Mouse (Mus musculus): Measurements from ENCODE around the gene Cdhr3.

The Cdhr3 gene

DNA sequence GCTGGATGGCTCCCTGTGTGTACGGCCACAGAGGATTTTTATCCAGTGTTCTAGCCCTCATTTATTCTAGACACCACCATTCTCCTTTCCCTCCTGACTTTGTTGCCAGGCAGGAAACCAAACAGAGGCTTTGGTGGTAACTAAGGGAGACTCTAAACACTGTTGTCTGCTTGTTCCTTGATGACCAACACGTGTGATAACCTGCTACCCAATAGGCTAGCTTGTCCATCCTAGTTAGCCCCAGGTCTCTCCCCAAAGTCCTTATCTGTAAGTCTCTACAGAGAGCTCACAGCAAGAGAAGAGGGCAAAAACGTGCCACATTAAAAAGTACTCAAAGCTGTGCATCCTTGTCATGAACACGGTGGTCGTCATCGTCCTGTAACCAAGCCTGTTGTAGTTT lies at the start of gene Cdhr3:
TSS of gene Cdhr3 (minus strand) at position 101 of the 400 bp plus-strand sequence.
- no peak for DNase-seq (ENCODE audit: low read depth)

DNA sequence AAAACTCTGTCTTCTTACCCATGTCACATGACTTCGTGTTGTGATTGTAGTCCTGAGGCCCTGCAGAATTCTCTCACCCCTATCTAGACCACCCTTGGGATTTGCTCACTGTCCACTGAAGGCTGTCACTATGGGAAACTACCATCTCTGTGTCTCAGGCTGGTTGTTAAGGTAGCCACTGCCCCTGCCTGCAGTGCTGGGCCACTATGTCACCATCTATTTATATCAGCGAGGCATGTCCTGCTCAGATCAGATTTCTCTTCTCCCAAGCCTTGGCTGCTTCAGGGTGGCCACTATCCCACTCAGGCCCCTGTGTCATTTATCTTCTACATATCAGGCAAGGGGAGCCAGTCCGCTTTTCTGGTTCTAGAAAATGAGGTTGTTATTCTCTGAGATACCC lies 46.4 kb upstream of the Cdhr3 start:
- no peak for DNase-seq (ENCODE audit: low read depth)

DNA sequence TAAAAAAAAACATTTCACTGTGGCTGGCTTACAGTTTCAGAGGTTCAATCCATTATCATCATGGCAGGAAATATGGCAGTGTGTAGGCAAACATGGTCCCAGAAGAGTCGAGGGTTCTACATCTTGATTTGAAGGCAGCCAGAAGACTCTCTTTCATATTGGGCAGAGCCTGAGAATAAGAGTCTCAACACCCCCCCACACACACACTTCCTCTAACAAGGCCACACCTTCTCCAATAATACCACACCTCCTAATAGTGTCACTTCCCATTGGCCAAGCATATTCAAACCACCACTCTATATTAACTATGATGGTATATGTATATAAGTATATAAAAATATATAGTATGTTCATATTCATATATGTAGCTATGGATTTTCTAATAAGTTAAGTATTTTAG lies 45.2 kb upstream of the Cdhr3 start:
- peak; percentile 11 for DNase-seq (ENCODE audit: low read depth)

DNA sequence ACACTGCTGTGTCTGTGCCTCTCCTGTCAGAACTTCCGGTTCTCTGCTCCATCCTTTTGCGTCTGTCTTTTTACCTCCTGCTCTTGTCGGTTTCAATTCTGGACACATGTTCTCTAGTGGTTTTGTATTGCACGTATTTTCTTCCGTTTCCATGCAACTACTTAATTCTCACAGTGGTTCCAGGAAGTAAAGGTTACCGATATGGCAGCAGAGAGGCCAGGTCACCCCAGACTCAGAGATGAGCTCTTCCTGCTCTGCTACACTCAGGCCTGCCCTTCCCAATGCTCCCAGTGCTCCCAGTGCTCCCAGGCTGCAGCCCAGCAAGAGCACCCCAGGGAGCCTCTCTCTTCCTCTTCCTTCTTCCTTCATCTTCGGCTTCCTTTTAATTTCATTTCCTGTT lies 39.1 kb upstream of the Cdhr3 start:
- DNase-seq (ENCODE audit: low read depth) = peak; percentile 68

DNA sequence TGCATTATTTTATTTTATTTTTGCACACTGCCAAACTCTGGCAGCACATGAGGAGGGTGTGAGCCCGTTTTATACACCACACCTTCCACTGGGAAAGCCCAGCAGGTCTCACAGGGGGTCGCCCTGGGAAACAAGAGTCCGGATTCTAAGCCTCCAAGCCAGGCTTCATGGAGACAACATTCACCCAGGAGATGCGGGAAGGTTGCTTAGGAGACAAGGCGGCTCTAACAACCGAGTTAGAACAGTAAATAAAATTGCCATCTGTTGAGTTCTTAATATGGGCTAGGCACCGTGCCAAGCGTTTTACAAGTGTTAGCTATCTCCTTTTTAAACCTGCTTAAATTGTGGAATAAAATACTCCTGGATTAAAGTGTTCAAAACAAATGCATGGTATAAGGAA lies 37.7 kb upstream of the Cdhr3 start:
- DNase-seq (ENCODE audit: low read depth) = no peak

DNA sequence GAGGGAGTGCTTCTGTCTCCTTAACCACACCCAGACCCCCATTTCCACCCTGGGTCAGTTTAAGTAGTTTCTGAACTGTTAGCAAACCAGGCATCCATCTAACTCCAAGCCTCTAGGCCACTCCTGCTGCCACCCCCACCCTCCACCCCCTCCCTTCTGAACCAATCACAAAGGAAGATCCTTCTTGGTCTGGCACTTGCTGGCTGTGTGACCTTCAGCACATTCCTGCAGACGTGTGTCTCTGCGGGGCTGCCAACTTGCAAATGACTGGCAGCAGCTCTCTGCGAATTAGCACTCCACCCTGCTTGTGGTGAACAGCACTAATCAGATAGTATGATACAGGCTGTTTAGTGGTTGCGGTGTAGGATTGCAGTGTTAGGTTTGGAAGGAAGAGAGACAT lies 36.7 kb upstream of the Cdhr3 start:
- DNase-seq (ENCODE audit: low read depth) = peak; percentile 72

DNA sequence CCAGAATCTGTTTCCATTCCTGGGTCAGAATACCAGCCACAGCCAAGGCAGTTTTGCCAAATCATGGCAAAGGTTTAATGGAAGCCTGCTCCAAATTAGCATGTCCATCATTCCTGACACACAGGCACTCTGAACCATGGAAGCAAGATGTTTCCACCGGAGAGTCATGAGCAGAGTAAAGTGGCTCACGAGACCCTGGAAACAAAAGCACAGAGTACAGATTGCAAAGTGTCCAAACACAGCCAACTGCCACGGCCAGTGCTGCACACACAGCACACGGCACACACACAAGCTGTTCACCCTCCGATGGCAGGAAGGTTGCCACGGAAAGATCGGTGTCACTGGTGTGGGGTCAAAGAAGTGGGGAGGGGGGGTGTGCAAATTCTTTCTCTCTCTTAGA lies 36.0 kb upstream of the Cdhr3 start:
- no peak for DNase-seq (ENCODE audit: low read depth)

DNA sequence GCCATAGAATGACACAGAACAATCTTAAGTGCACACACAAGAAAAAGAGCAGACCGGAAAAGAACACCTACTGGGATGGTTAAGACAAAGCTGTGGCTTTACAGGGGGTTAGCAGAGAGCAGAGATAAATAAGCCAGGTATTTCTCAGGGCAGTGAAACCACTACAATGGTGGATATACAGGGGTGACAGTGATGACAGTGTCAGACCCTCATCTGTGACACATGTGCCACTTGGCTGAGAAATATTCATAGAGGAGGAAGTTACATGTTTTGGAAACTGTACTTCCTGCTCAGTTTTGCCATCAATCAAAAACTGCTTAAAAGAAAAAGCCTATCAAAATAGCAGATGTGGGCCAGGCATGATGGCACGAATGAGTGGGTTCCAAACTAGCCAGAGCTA lies 35.4 kb upstream of the Cdhr3 start:
- no peak for DNase-seq (ENCODE audit: low read depth)

DNA sequence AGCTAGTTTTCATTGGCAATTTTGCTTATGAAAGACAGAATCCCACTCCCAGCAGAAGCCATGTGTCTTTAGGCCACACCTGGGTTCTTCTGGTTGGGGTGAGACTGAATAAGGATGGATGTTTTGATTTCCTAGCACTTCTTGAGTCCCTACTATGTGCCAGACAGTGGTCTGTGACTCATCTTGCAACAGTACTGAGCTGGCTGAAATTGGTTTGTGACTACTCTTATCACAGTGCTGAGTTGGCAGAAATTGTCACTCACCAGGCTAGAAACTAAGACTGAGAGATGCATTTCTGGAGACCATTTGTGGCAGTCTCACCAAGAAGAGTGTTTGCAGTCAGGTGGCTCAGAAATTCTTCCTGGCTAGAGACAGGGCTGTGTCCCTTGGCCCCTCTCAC lies 33.6 kb upstream of the Cdhr3 start:
- no peak for DNase-seq (ENCODE audit: low read depth)

DNA sequence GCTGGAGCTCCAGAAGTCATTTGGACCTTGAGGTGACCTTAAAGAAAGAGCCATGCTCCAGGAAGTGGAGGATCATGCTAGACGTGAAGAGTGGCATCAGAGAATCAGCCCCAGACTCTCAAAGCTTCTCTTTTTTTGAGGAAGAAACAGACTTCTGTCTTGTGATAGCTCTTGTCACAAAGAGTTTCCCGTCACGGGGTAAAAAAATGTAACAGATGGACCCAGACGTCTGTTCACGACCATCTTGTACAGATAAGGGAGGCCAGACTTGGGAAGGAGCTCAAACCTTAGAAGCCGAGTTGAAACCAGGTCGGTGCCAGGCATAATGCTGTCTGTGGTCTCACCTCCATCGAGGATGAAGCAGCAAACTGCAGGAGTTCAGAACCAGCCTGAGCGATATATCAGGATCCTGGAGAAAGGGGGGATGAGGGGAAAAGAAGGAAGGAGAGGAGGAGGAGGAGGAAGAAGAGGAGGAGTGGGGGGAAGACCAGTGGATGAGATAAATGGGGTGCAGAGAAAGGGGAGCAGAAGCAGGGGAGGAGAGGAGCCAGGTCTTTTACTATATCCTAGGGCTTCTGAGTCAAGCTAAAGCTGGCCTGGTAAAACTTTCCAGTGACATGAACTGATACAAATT lies 33.0 kb upstream of the Cdhr3 start:
- no peak for DNase-seq (ENCODE audit: low read depth)

DNA sequence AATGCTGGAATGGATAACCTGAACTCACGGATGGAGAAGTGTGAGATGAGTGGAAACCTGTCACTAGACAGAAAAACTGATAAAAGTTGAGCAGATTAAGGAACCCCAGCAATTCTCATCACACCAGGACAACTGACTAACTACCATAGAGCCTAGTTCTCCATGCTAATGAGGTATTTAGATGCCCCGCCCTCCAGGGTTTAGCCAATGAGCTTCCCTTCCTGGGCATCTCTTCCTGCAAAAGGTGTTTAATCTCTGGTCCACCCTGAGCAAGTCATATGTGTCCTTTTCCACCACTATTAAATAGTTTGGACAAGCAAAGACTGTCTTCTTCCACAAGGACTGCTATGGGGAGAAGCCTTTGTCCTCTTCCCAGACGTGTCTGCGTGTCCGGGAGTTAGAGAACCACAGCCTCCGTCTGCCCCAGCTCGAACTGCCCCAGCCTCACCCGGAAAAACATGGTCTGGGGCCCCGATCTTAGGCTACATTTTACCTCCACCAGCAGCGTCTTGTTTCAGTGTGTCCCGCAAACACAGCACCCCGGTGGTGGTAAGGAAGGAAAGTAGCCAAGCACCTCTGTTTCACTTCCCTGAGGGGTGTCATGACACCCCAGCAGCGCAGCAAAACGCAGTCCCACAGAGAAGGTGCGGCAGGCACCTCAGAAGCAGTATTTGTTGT lies 26.1 kb upstream of the Cdhr3 start:
- no peak for DNase-seq (ENCODE audit: low read depth)

DNA sequence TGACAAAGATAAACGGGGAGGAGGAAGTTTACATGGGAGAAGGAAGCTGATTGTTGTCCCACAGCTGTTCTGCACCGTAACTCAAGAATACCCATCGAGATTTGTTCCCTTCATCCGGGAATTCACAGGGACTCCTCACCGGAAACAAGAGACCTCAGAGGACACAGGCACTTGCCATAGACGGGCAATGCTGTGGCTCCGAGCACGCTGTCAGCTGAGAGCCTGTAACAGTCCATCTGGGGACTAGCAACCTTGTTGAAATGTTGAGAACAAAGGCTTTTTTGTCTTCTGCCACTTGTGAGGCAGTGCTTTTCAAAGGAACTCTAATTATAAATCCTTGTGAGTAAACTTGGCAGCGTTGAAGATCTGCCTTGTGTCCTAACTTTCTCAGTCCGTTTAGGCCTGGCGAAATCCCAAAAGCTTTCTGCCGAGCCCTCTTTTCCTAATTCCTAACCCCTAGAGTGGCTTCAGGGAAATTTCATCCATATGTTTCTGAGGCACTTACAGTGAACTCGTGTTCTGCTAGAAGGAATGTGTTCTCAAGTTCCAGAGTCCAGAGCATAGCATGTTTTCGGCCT lies 18.3 kb upstream of the Cdhr3 start:
- DNase-seq (ENCODE audit: low read depth) = no peak

DNA sequence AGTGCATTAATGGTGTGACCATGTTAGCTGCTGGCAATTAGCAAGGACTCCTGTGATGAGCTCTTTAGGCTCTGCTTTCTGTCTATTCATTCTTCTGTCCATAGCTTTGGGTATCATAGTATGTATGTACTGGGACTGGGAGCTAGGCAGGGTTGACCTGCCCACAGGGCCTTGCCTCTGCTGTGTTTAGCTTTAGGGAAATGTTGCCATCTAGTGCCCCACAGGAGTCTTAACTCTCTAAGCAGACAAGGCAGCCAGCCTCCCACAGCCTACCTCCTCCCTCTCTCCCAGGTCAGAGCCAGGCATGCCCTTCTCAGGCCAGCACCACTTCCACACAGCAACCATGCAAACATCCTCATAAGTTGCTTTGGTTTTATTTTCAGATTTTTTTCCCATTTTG lies 16.9 kb upstream of the Cdhr3 start:
- peak; percentile 66 for DNase-seq (ENCODE audit: low read depth)

DNA sequence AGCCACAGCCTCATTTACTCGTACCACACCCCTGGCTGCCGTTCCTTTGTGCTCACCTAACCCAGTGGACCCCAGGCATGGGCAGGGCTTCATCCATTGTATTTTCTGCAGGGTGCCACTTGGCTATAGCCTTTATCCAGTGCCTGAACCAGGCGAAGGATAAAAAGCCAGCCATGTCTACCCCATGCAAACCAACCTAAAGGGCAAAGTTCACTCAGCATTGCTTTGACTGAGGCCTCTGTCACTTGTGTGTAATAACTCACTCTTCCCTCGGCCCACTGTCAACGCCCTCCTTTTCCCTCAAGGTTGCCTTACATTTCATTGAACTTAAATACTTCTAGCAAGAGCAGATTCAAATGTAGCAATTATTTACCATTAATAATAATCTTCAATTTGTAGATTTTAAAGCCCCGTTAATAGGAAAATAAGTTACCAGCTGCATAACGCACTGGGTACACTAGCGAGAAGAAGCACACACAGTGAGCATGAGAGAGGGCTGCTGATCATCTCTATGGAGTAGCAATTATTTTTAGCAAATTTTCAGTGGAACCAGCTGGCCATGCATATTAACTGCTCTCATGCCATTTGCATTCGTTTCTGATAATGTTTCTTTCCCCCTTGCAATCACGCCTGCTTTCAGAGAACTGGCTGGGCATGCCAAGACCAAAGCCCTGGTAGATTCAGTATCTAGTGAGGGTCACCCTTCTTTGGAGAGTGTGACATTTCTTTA lies 13.9 kb upstream of the Cdhr3 start:
- no peak for DNase-seq (ENCODE audit: low read depth)

DNA sequence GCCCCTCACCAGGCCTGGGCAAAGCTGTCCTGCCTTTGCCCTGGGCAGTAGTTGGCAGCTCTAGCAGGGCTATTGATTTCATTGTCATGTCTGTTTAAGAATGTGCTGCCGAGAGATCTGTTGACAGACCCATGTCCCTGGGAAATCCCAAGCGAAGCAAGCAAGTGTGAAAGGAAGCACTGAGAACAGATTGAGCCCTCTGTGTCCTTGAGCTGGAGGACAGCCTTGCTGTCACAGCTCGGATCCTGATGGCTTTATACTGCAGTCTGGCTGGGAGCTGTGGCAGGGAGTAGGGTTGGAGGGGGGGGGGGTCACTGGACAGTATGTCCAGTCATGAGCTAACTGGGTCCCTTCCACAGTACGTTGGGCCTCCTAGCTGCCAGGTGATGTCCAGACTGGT lies 13.0 kb upstream of the Cdhr3 start:
- DNase-seq (ENCODE audit: low read depth) = no peak

DNA sequence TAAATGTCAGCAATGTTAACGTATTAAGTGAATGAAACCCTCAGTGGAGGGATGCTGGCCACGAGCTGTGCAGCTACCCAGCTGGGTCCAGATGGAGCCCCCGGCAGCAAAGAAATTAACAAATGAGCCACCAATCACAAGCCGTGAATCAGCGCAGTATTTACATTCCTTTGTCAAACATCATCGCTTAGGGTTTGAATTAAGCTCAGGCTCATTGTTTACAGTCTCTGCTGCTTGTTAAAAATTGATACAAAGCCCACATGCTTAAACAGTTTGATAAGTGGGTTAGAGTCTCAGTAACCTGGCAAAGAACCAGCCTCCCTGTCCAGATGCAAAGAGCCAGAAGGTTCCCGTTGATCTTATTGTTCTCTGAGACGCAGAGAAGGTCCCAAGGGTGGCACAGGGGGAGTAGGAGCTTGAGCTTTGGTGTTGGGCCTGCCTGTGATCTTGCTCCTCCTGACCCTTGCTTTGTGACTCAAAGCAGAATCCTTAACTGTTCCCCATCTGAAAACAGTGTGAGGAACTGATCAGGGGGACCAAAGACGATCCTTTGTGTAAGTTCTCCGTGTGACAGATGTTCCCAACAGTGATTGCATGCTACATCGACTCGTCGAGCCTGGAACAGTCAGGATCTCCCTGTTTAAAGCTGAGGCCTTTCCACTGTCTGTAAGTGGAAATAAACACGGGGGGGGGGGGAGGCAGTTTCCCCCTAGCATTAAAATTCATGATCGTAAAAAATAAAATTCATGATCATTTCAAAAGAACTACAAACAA lies 9.9 kb upstream of the Cdhr3 start:
- no peak for DNase-seq (ENCODE audit: low read depth)

DNA sequence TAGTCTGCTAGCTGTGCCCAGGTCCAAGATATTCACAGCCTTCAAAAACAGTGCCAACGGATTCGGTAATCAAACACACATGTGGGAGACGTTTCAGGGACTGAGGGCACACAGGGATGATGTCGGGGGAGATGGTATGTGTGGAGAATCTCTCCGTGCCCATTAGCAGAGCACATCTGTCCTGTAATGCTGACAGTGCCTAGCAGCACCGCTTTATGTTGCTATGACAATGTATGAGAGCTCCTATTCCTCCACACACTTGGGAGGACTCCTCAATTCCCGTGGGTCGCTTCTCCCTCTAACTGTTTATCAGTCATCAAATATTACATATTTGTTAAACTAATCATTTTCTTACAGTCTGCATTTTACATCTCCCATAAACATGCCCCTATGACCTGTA lies 9.0 kb upstream of the Cdhr3 start:
- DNase-seq (ENCODE audit: low read depth) = no peak

DNA sequence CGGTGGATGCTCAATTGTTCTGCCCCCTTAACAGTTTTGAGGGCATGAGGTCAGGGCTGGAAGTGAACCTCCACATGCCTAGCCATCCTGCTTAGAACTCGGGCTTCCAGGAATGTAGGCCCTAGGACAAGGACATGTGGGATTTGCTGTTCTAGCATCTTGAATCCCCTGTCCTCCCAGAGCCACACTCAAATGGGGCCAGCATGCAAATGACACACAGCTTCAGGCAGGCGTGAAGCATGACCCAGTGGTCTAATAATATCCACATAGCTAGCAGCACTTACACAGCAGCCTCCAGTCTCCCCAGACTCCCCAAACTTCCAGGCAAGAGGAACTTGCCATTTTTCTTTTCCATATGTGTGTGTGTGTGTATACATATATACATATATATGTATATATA lies 3.3 kb upstream of the Cdhr3 start:
- DNase-seq (ENCODE audit: low read depth) = no peak

DNA sequence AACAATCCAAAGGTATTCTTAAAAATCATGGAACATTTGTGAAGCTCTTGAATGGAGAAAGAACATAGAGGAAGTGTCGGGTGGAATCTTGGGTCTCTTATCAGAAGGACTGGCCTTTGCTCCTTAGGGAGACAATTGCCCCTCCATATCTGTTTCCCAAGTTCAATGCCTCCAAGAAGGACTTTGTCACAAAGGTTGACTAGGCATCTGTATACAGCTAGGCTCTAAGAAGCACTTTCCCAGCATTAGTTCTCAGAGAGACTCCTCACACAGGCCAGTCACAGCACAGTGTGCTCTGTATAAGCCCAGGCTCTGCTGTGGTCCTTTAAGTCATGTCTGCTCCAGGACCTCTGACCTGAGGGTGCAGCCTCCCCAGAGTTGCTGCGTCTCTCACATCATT lies 479 bp downstream of the Cdhr3 start:
- DNase-seq (ENCODE audit: low read depth) = no peak

DNA sequence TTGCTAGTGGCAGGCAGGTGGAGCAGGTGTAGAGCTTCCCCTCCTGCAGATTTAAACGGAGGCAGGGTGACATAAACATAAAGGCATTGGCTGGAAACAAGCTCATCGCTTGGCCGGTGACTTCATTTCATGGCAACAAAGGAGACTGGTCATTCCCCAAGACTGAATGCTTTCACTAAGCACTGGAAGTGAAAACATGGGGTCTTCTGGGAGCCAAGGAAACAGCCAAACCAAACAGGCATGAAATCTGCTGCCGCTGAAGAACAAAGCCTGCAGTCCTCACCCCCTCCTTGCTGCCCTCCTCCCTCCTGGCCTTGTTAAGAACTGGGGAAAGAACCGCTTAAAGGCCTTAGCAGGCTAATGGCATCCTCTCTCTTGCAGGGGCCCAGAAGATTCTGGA lies 6.5 kb downstream of the Cdhr3 start:
- no peak for DNase-seq (ENCODE audit: low read depth)

DNA sequence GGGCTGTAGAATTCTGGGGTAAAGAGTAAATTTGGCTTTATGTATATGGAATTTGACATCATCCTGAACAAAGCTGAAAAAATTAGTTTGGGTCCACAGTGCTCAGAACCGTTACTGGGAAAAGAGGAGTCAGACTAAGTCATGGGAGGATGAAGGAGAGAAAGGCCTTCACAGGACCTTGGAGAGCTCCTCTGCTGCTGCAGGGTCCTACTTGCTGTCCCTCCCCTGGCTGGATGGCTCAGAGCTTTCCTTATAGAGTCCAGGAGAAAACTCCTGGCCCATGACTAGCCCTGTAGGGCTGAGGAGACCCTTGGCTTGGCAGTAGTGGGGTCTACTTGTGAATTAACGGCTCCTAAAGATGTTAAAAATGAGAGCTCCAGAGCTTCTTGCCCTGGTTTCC lies 8.0 kb downstream of the Cdhr3 start:
- peak; percentile 53 for DNase-seq (ENCODE audit: low read depth)

DNA sequence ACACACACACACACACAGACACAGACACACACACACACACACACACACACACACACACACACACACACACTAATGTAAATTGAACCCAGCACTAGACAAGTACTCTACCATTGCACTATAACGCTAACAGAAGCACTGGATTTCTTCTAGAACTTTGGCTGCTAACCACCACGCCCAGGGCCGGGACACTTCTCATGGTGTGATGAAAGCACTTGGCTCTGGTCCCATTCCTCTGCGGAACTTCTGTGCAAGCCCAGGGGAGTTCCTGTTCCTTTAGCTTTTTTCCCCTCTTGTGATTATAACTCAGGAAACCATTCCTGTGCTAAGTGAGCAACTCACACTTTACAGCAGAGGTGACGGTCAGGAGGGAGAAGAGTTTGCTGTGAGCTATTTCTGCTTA lies 9.3 kb downstream of the Cdhr3 start:
- DNase-seq (ENCODE audit: low read depth) = peak; percentile 47

Measured in 416B (cell line).